In the genomic region with DNA sequence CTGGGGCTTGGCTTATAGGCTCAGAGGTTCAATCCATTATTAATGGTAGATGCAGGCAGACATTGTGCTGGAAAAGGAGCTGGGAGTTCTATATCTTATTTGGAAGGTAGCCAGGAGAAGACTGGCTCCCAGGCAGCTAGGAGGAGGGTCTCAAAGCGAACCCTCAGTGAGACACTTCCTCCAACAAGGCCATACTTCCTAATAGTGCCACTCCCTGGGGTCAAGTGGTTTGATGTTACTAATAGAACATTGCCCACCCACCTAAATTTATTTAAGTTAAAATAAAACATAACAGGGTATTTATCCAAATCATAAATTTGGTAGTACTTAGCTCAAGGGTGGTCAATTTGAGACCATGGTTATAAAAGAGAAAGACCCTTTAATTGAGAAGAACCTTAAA, we compare ENCODE assay signal across 25 mouse cellular contexts. TPM values are rescaled to one million over a fixed set of nuclear protein-coding genes. Genes with fewer than 3 reads are reported as not detected.
"Had no signal": no experiment of that assay in that cellular context is flagged by ENCODE, and none has a peak within 500 bp of the region (broad histone marks: within the 10 kb centered on the region; RNA-seq: fewer than 3 reads in every experiment).

No protein-coding gene starts in this region.

- H3K27me3 ChIP-seq: heart, embryonic 13.5 days; heart, embryonic 15.5 days; hindbrain, embryonic 13.5 days; hindbrain, embryonic 15.5 days; kidney, embryonic 15.5 days; limb, embryonic 12.5 days had no signal

- H3K27ac ChIP-seq: gastrocnemius, adult 2 months; heart, embryonic 13.5 days; heart, embryonic 15.5 days; hindbrain, embryonic 13.5 days; hindbrain, embryonic 15.5 days; hindbrain, postnatal 0 days; kidney, embryonic 15.5 days; kidney, postnatal 0 days; limb, embryonic 10.5 days; limb, embryonic 12.5 days had no signal

- H3K4me3 ChIP-seq: gastrocnemius, adult 2 months; heart, embryonic 13.5 days; heart, embryonic 15.5 days; hindbrain, embryonic 13.5 days; hindbrain, embryonic 15.5 days; kidney, embryonic 15.5 days; limb, embryonic 10.5 days; limb, embryonic 12.5 days had no signal

- H3K4me2 ChIP-seq: heart, embryonic 11.5 days; heart, embryonic 13.5 days; heart, embryonic 15.5 days; hindbrain, embryonic 13.5 days; hindbrain, embryonic 15.5 days; kidney, embryonic 15.5 days; limb, embryonic 12.5 days had no signal

- H3K9me3 ChIP-seq: heart, embryonic 13.5 days; heart, embryonic 15.5 days; hindbrain, embryonic 13.5 days; hindbrain, embryonic 15.5 days; kidney, embryonic 15.5 days; limb, embryonic 10.5 days; limb, embryonic 12.5 days had no signal

- ATAC-seq: hindbrain, postnatal 0 days; intestine, embryonic 16.5 days had no signal

- DNase-seq: gastrocnemius, adult 2 months; gastrocnemius, postnatal 10 days; gastrocnemius, postnatal 25 days; heart, adult 18-20 months; heart, postnatal 14 days; heart, postnatal 36 days; kidney, adult 11 months; kidney, adult 2 months; kidney, adult 9 months; kidney, postnatal 14 days; kidney, postnatal 36 days; layer of hippocampus, adult 9-11 months; layer of hippocampus, postnatal 36 days had no signal

- H3K9ac ChIP-seq: heart, embryonic 13.5 days; heart, embryonic 15.5 days; hindbrain, embryonic 13.5 days; hindbrain, embryonic 15.5 days; kidney, embryonic 15.5 days; limb, embryonic 12.5 days had no signal

RNA-seq across cellular contexts. Expression of a gene that starts 24.1 kb away (rescaled TPM):
- total RNA-seq: granulocyte monocyte progenitor cell, adult 5-6 weeks had no signal

RNA-seq across cellular contexts. Expression of a gene that starts 50.3 kb away (rescaled TPM):
- total RNA-seq: granulocyte monocyte progenitor cell, adult 5-6 weeks had no signal

RNA-seq across cellular contexts. Expression of a gene that starts 51.2 kb away (rescaled TPM):
- total RNA-seq: granulocyte monocyte progenitor cell, adult 5-6 weeks had no signal
